Mouse (Mus musculus) left cerebral cortex, adult 2 months (tissue): ENCODE measurements around the gene Zc3h10. TPM values are rescaled to one million over a fixed set of nuclear protein-coding genes. Genes with fewer than 3 reads are reported as not detected.
"Not testable (repeated sequence)": the region's sequence is repeated elsewhere in the genome, so short reads cannot be mapped to it uniquely, and the experiment has no call there.

ENCODE experiments used
- DNase-seq, 2 experiments: peaks; one replicate each; pipeline ENCODE4 v3.0.0; 2021 to 2022; ENCODE audit warnings: low spot score in 2 of 2, mixed read lengths in 1 of 2; ENCODE audit errors: extremely low spot score in 1 of 2
- H3K27ac ChIP-seq: fragments of 200-600 bp; 2 replicates; pipeline ENCODE4 v1.8.1; 2022
- H3K4me3 ChIP-seq: fragments of 200-600 bp; 2 replicates; pipeline ENCODE4 v1.8.1; 2022
- CTCF ChIP-seq: fragments of 200-600 bp; IDR thresholded peaks from 2 replicates; pipeline ENCODE4 v1.8.1; 2022; ENCODE audit warnings: antibody characterized with exemption, mild to moderate bottlenecking, moderate library complexity
- intact Hi-C: fragments of 180-260 bp; cut with DNase I; formaldehyde crosslinking; loops from one replicate; pipeline ENCODE4 v1.15.1; 2025
- total RNA-seq, 2 experiments: library from RNA; stranded (reverse); gene quantifications; 2 replicates each; pipeline ENCODE4 v1.2.3; 2021

Gene Zc3h10
- total RNA-seq, 2 experiments from 2014 or later: 12.4 to 15.7 TPM

DNA sequence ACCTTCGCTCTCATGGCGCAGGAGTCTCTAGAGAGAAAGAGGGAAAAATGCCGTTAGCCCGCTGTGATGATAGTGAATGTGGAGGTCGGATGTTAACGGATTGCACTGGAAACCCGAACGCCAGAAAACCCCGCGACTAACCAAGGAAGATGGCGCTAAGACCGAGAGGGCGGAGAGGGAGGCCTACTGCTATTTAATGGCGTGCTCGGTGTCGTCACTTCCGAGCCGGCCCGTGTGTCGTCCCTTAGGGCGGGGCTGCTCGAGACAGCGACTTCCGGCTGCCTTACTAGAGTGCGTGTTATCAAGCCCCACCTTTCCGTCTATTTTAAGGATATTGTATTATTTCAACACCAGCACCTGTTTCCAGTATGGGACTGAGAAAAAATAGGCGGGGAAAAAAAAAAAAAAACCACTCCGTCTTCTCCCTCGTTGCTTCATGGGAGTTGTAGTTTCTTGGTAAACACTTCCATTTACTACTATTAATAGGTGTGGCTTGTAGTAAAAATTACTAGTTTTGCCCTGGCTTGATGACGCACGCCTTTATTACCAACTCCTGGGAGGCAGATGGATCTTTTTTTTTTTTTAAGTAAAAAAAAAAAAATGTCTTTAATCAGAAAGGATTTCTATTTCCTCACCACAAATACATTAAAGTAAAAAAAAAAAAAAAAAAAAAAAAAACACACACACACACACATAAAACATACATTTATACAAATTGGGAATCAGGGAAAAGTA is 1.5 kb upstream of the Zc3h10 start, which contains the start of gene Rpl41:
Rpl41 (minus strand) TSS at position 359 of the 735 bp plus-strand sequence.
- no peak for TF ChIP-seq CTCF
- Histone ChIP-seq H3K4me3 (peak within 1 kb of the TSS; percentile 73), H3K27ac (peak within 1 kb of the TSS; percentile 97)
- DNase-seq: peak; percentile 89 to 91
- intact Hi-C loops: loop anchor here (1.0 kb wide), 1 partner anchor 77 kb away; the partner anchor contains the start of gene Rps26

GRCm38 (mm10) chr10:128548051-128548791 is 647 bp upstream of the Zc3h10 start:
- intact Hi-C loops: not testable (repeated sequence)
- peak overlapping the region; percentile 73 for H3K4me3 ChIP-seq
- H3K27ac ChIP-seq: peak overlapping the region; percentile 97
- DNase-seq: peak in 1 of 2 experiments; percentile 23

DNA sequence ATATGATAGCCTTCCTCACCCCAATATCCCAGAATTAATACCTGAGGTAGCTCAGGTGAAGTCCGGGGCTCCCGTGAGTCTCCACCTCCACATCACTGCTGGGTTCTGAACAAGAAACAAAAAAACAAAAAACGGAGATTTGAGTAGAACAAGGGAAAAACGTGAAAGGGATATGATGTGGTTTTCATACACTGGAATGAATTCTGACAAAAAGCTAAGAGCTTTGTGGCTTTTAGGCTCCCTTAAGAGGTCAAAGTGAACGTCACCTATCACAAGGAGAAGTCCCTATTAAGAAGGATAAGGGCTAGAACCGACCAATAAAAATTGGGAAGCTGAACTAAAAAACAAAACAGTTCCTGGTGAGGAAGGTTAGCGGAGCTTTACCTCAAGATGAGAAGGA is 787 bp downstream of the Zc3h10 start:
- intact Hi-C loops: loop anchor here (2.0 kb wide), 1 partner anchor 54 kb away; no protein-coding TSS in a partner anchor
- Histone ChIP-seq H3K27ac (peak overlapping the region; percentile 97), H3K4me3 (peak overlapping the region; percentile 73)
- no peak for DNase-seq
- TF ChIP-seq CTCF: no peak

- no peak for DNase-seq
- peak overlapping the region; percentile 73 for H3K4me3 ChIP-seq
- intact Hi-C loops: loop anchor here (2.0 kb wide), 1 partner anchor 54 kb away; no protein-coding TSS in a partner anchor
- peak; percentile 81 for TF ChIP-seq CTCF
- peak overlapping the region; percentile 97 for H3K27ac ChIP-seq
Measured at GRCm38 (mm10) chr10:128546361-128546760, 1.2 kb downstream of the Zc3h10 start.

- no peak overlapping the region for H3K27ac ChIP-seq
- DNase-seq: no peak
- no peak for TF ChIP-seq CTCF
- no peak overlapping the region for H3K4me3 ChIP-seq
- intact Hi-C loops: no loop called here
Measured at GRCm38 (mm10) chr10:128545570-128545898, 2.0 kb downstream of the Zc3h10 start.

DNA sequence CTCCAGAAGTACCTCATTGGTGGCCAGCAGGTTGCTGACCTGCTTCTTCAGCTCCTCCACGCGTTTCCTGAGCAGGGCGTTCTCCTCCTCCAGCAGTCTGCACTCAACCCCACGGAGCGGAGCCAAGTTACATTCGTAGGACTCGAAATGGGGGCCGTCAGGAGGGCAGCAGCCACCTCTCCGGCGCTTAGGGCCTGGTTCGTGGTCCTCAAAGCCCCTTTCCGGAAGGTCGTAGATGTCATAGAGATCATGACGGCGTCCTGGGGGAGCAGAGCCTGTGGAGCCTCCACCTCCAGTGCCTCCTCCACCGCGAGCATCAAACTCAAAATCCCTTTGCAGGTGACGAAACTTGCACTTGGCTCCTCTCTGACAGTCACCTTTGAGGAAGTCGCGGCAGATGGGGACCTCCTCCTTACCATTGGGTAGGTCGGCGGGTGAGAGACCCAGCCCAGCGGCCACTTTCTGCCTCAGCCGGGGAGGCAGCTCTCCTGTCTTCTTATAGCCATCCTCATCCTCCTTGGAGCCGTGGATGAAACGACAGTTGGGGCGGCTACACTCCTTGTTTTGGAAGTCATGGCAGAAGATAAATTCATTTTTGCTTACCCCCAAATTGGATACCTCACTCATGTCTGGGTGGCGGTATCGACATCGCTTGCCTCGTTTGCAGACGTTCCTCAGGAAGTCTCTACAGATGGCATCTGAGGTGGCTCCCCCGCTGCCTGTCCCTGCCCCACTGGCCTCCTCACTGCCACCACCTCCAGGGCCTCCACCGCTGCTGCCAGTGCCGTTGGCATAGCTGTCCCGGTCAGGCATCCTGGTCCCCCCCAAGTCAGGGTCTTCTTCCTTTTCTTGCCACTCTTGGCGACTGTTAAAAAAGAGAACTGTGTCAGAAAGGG is 2.7 kb downstream of the Zc3h10 start:
- Histone ChIP-seq H3K4me3 (no peak overlapping the region), H3K27ac (no peak overlapping the region)
- no peak for TF ChIP-seq CTCF
- no peak for DNase-seq
- intact Hi-C loops: no loop called here

DNA sequence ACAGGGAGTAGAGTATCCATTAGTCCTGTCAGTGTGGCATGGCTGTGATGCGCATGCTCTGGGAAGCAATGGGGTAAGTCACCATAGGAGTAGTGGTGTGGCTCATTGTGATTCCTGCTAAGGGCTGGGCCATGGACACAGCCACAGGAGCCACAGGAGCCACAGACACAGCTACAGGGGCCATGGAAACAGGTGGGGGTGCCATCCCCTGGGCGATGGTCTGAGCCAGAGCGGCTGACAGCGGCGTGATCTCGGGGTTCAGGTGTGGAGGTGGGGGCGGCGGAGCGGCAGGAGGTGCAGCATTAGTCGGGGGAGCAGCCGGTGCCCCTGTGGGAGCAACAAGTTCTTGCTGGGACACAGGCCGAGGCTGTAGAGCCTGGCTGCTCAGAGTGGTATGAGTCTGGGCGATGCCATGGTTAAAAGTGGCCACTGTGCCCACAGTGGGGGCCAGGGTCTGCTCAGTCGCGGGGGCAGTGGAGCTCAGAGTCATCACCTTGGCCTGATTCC is 3.4 kb downstream of the Zc3h10 start:
- Histone ChIP-seq H3K4me3 (no peak overlapping the region), H3K27ac (no peak overlapping the region)
- DNase-seq: no peak
- intact Hi-C loops: no loop called here
- no peak for TF ChIP-seq CTCF

DNA sequence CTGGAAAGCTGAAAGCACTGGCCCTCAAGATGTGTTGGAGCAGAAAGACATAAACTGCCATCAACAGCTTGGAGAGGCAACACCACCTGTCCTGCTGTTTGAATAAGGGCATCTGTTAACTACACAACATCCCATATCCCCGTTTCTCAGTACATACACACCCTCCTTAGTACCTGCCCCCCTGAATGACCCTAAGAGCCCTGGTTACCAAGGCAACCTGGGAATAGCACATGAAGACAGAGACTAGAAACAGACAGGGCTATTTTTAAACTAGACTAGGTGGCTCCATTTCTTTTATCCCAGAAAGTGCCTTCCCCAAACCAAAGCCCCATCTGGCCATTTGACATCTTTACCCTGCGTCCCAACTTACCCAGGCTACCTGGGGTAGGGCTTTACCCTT is 4.5 kb downstream of the Zc3h10 start:
- no peak for TF ChIP-seq CTCF
- DNase-seq: no peak
- intact Hi-C loops: no loop called here
- H3K4me3 ChIP-seq: no peak overlapping the region
- H3K27ac ChIP-seq: no peak overlapping the region

DNA sequence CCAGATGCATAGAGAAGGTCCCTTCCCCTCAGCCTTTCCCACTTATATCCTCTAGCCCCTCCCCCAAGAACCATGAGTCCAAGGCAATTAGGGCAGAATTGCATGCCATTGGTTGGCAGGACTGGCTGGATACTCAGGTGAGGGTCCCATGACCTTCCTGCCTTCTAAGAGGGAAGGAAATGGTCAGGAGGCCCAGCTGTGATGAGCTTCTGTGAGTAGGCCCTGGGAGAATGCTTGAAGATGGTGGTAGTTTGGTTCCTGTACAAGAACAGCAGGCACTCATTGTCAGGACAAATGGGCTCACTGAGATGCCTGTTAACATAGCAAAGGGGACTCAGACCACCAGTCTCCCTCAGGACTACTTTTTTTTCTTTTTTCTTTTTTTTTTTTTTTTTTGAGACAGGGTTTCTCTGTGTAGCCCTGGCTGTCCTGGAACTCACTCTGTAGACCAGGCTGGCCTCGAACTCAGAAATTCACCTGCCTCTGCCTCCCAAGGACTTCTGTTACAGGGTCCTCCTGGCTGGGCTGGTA is 9.2 kb downstream of the Zc3h10 start:
- no peak overlapping the region for H3K27ac ChIP-seq
- TF ChIP-seq CTCF: no peak
- no peak overlapping the region for H3K4me3 ChIP-seq
- DNase-seq: no peak
- intact Hi-C loops: no loop called here

DNA sequence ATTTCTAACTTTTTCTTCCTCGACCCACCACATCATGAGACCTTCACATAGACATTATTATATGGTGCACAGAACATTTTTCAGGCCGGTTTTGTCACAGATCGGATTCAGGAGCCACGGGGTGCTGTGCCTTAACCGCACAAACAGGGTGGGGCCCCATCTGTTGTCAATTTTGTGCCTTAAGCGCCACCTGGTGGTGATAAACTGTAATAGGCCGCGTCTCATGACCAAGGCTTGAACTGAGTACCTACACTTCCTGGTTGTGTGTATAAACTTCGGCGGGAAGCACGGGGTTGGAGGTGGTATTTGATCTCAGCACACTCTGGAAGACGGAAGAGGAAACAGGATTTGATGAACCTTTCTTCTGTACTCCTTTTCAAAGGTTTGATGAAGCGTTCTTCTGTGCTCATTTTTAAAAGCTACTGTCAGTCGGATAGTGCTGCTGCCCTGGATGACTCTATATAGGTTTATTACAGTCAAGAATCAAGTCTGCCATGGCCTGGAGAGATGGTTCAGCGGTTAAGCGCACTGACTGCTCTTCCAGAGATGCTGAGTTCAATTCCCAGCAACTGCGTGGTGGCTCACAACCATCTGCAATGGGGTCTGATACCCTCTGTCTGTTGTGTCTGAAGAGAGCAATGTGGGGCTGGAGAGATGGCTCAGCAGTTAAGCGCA is 11.2 kb downstream of the Zc3h10 start:
- peak; percentile 95 for TF ChIP-seq CTCF
- DNase-seq: peak; percentile 83 to 85
- Histone ChIP-seq H3K4me3 (peak overlapping the region; percentile 27; the same call in 1 of the 2 replicates), H3K27ac (peak overlapping the region; percentile 21; the same call in 1 of the 2 replicates)
- intact Hi-C loops: loop anchor here (2.0 kb wide), 2 partner anchors 18 to 78 kb away; partner anchors contain the start of gene Smarcc2
